Mouse (Mus musculus) cerebellum, adult 2 months (tissue): Measurements from ENCODE around the gene Slc27a3. TPM values are rescaled to one million over a fixed set of nuclear protein-coding genes. Genes with fewer than 3 reads are reported as not detected.

ENCODE experiments used
- DNase-seq, 2 experiments: peaks; one replicate each; pipeline ENCODE4 v3.0.0; 2021
- H3K27ac ChIP-seq: fragments of 200-500 bp; 2 replicates; pipeline ENCODE4 v1.5.1; 2012; ENCODE audit warnings: low read length, control low read depth, inconsistent platforms; ENCODE audit not compliant: insufficient read depth
- H3K27me3 ChIP-seq: fragments of 200-500 bp; 2 replicates; pipeline ENCODE4 v1.6.1; 2012; ENCODE audit warnings: inconsistent platforms, mild to moderate bottlenecking, low read length, moderate library complexity; ENCODE audit not compliant: control insufficient read depth, insufficient read depth
- H3K4me1 ChIP-seq: fragments of 200-500 bp; 2 replicates; pipeline ENCODE4 v1.6.1; 2011; ENCODE audit warnings: low read length; ENCODE audit not compliant: control insufficient read depth, insufficient read depth
- H3K4me3 ChIP-seq: fragments of 200-500 bp; replicated peaks from 2 replicates; pipeline ENCODE3; 2011; ENCODE audit warnings: mild to moderate bottlenecking, low read depth, low read length, control low read depth; ENCODE audit not compliant: insufficient read depth
- CTCF ChIP-seq: fragments of 200-500 bp; IDR thresholded peaks from 2 replicates; pipeline ENCODE4 v1.5.1; 2011; ENCODE audit warnings: low read depth, mild to moderate bottlenecking, control low read depth, low read length, moderate library complexity, borderline replicate concordance; ENCODE audit not compliant: insufficient read depth
- POLR2A ChIP-seq: fragments of 200-500 bp; IDR thresholded peaks from 2 replicates; pipeline ENCODE4 v1.6.1; 2011; ENCODE audit warnings: low read length, control low read depth, borderline replicate concordance; ENCODE audit not compliant: insufficient read depth
- WGBS: fragments of 180-500 bp; shearing (Covaris S2); methylation state at CpG from one replicate; pipeline ENCODE4 v1.1.7; 2018; 5-methylcytosine and 5-hydroxymethylcytosine counted together
- polyA plus RNA-seq: library from polyadenylated mRNA; depleted of rRNA; stranded (reverse); fragments of >200 nt; gene quantifications from 2 replicates; pipeline ENCODE4 v1.2.3, GENCODE M21; 2012; rRNA removed

Slc27a3 gene
- polyA plus RNA-seq, result 6.1 and 7.1 TPM in 2 replicates

DNA sequence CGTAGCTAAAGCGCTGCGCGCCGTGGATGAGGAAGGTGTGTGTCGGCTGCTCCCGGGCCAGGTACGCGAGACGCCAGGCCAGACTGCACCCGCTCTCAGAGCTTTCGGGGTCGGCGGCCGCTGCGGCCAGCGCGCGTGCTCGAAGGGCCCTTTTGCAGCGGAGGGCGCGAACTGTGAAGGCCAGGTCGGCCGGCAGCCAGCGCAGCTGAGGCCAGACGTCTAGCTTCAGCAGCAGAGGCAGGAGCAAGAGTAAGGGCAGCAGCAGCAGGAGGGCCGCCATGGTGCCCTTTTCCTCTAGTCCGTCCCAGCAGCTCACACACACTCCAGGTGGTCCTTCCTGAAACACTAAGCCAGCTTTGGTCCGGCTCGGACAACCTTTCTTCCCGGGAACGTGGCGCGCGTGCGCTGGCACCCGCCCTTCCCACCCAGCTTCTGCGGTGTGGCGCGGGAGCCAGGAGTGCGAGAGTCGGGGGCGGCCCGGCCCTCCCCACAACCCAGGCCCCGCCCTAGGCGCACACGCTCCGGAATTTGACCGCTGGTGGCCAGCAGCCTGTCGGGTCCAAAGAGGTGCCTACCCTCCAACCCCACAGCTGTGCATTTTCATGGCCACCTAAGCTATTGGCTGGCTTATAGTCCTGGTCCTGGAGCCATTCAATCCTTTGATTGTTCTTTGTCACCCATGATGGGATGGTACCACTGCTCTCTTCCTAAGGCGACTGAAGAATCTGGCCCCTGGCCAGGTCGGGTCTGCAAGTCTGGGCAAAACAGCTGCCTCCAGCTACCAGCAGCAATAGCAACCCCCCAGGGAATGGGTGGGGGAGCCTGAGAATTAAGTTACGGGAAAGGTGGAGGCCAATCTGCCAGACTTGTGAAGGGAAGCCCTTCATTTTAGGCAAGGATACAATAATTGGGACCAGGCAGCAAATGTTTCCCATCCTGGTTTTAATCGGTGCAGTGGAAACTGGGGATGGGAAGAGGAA is at the start of gene Slc27a3:
Slc27a3 (minus strand) TSS at position 428 of the 980 bp plus-strand sequence.
- TF ChIP-seq CTCF (no peak), POLR2A (no peak)
- peak within 1 kb of the TSS; percentile 45 for H3K4me3 ChIP-seq
- DNase-seq, result peak; percentile 47 to 55
- no peaks in the 10 kb centered on the region for H3K27me3 ChIP-seq
- H3K4me1 ChIP-seq, result peaks cover 6% of the 10 kb centered on the region
- 3% methylated on average over 50 of the region's 55 CpGs for WGBS
- H3K27ac ChIP-seq, result no peak within 1 kb of the TSS

DNA sequence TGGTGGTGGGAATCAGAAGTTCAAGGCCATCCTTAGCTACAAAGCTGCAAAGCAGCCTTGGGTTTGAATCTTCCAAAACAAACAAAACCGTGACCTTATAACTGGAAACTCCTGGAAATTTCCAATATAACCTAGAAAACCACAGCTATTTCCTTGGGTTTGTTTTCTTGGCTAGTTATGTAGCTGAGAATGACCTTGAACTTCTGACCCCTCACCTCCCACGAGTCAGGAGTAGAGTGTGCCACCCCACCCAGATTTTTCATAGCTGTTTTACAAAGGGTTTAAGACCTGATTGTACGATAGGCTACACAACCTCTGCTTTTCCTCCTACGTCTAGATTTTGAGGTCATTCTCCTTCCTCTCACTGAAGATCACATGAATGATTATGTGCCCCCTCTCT is 47.4 kb upstream of the Slc27a3 start:
- Histone ChIP-seq H3K4me3 (no peak overlapping the region), H3K4me1 (no peaks in the 10 kb centered on the region), H3K27me3 (no peaks in the 10 kb centered on the region), H3K27ac (no peak overlapping the region)
- no peak for DNase-seq
- TF ChIP-seq CTCF (no peak), POLR2A (no peak)
- WGBS, result 80% methylated on average over 4 of the region's 4 CpGs

DNA sequence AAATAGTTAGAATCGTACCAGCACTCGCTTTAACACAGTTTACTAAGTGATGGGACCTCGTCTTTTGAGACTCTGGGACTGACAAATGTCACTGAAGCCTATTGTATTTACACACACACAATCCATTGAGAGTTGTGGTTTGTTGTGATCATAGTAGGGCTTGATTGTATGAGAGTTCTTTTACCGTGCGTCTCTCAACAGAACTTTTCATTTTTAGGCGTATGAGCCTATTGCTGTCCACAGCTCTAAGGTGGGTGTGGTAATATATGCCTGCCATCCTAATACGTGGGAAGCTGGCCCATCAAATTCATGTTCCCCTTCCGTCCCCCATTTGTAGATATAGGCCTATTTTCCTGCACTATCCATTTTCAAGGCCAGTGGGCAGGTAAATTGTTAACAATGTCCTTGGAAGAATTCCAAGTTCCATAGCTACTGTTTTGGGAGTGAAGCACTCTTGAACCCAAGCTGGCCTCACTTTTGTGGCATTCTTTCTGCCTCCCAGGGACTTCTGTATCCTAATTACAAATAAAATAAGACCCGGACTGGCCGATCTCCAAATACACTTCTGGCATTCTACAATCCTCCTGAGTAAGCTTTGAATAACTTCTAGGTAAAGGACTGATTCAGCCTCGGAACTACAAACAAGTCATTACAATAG is 44.5 kb upstream of the Slc27a3 start:
- Histone ChIP-seq H3K4me3 (peak overlapping the region; percentile 91), H3K27me3 (no peaks in the 10 kb centered on the region), H3K27ac (peak overlapping the region; percentile 37; the same call in 1 of the 2 replicates), H3K4me1 (peaks cover 6% of the 10 kb centered on the region; the same call in 1 of the 2 replicates)
- TF ChIP-seq POLR2A, result no peak
- no peak for TF ChIP-seq CTCF
- DNase-seq, result peak in 1 of 2 experiments; percentile 37
- WGBS, result 48% methylated on average over 11 of the region's 11 CpGs

DNA sequence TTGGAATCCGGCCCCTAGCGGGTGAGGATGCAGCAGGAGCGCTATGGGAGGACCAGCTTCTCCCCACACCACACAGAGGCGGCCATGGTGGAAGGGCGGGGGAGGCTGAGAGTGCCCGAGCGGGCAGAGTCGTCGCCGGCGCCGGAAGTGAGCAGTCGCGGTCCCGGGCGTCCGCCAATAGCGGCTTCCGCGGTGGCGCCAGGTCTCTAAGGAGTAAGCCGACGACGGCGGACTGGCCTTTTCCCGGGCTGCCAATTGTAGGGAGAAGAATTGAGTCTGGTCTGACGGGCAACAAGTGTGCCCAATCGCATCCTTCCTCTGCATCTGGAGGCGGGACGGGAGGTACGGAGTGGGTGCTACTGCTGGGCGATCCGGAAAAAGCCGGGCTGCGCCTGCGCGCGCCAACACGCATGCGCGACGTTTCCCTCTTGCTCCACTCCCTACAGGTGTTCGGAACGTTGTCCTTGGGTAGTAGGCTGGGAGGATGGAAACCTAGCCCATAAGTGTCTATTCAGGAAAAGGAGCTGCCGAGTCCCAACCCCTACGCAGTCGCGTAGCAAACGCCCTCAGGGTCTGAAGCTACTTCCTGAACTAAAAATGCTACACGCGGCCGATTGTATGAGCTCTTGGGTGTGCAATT is 43.8 kb upstream of the Slc27a3 start, which contains the start of gene Ints3:
Ints3 (minus strand) TSS at position 242 of the 640 bp plus-strand sequence.
- Histone ChIP-seq H3K4me1 (peaks cover 6% of the 10 kb centered on the region; the same call in 1 of the 2 replicates), H3K27ac (peak within 1 kb of the TSS; percentile 93), H3K4me3 (peak within 1 kb of the TSS; percentile 91), H3K27me3 (no peaks in the 10 kb centered on the region)
- peak; percentile 100 for DNase-seq
- under 1% methylated on average over 52 of the region's 52 CpGs for WGBS
- peak; percentile 81 for TF ChIP-seq POLR2A
- TF ChIP-seq CTCF, result no peak

DNA sequence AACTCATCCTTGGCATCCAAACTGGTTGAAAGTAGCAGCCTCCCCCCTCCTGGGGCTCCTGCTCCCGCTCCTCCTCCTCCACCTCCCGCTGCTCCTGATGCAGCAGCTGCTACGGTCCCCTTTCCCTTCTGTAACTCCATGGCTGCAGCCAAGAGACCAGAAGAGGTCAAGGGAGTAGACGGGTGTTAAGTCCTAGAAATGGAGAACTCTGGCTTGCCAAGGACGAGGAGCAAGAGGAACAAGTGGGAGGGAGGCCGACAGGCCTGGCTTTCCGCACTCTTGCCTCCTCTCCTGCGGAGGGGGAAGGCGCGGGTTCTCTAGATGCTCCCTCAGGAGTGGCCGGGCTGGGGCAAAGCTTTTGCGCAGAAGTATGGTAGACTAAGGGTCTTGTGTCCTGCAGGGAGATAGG is 43.1 kb upstream of the Slc27a3 start:
- 1% methylated on average over 12 of the region's 12 CpGs for WGBS

DNA sequence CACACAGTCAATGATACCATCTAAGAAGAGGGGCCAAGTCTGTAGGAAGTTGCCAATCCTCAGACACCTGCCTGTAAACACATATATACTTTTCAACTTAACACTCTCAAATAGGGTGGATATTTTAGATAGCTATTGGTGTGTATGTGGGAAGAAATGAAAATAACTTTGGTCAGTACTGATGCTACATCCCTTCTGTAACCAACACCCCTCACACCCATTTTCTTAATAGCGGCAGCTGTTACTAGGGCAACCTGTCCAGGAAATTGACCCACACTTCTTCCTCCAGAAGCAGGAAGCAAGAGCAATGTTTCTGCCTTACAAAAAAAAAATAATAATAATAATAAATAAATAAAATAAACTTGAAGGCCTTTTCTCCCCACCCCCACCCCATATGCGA is 42.6 kb upstream of the Slc27a3 start:
- TF ChIP-seq POLR2A (no peak), CTCF (no peak)
- no peak for DNase-seq
- peaks cover 6% of the 10 kb centered on the region; the same call in 1 of the 2 replicates for H3K4me1 ChIP-seq
- H3K4me3 ChIP-seq, result peak overlapping the region; percentile 91
- H3K27me3 ChIP-seq, result no peaks in the 10 kb centered on the region
- 11% methylated on average over 2 of the region's 2 CpGs for WGBS
- H3K27ac ChIP-seq, result no peak overlapping the region

More for the DNA sequence above, 43.1 kb upstream of the Slc27a3 start:
- H3K27me3 ChIP-seq, result no peaks in the 10 kb centered on the region
- peak overlapping the region; percentile 93 for H3K27ac ChIP-seq
- peaks cover 6% of the 10 kb centered on the region; the same call in 1 of the 2 replicates for H3K4me1 ChIP-seq
- peak overlapping the region; percentile 91 for H3K4me3 ChIP-seq
- TF ChIP-seq POLR2A, result no peak
- TF ChIP-seq CTCF, result no peak
- no peak for DNase-seq

DNA sequence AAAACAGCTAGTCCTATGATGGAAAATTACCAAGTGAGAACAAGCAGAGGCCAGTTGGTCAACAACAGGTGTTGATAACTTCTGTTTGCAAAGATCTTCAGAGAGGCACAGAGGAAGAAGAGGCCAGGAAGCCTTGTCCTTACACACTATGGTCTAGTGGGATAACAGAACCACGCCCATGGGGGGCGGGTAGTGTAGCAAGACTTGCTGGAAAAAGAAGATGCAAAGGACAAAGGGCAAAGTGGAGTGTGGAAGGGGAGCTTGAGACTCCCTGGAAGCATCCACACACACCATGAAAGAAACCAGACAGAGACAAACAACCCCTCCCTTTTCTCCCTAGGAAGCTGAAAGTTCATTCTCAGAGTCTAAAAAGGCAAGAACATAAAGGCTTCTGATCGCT is 39.8 kb upstream of the Slc27a3 start:
- WGBS, result 77% methylated on average over 3 of the region's 3 CpGs
- Histone ChIP-seq H3K27ac (no peak overlapping the region), H3K27me3 (no peaks in the 10 kb centered on the region), H3K4me1 (peaks cover 6% of the 10 kb centered on the region; the same call in 1 of the 2 replicates), H3K4me3 (no peak overlapping the region)
- DNase-seq, result no peak
- TF ChIP-seq POLR2A (no peak), CTCF (no peak)
